Mouse (Mus musculus) stomach, postnatal 0 days (tissue): ENCODE data around the gene Nup155.

Experiments used
- CTCF ChIP-seq: IDR thresholded peaks from 2 replicates; pipeline ENCODE4 v1.5.1; 2016; ENCODE audit warnings: antibody characterized with exemption, low read depth, mild to moderate bottlenecking, moderate library complexity
- EP300 ChIP-seq: optimal IDR thresholded peaks from 2 replicates; pipeline ENCODE3; 2016; ENCODE audit warnings: antibody characterized with exemption

GRCm38 (mm10) chr15:8088715-8089114 lies 20.4 kb upstream of the Nup155 start:
- no peak for TF ChIP-seq CTCF
- no peak for TF ChIP-seq EP300
